Mouse (Mus musculus) cerebellum, adult 2 months (tissue): ENCODE measurements around the gene Nek2. TPM values are rescaled to one million over a fixed set of nuclear protein-coding genes. Genes with fewer than 3 reads are reported as not detected.

ENCODE experiments used
- DNase-seq, 2 experiments: peaks; one replicate each; pipeline ENCODE4 v3.0.0; 2021
- H3K27ac ChIP-seq: fragments of 200-500 bp; 2 replicates; pipeline ENCODE4 v1.5.1; 2012; ENCODE audit warnings: low read length, control low read depth, inconsistent platforms; ENCODE audit not compliant: insufficient read depth
- H3K27me3 ChIP-seq: fragments of 200-500 bp; 2 replicates; pipeline ENCODE4 v1.6.1; 2012; ENCODE audit warnings: inconsistent platforms, mild to moderate bottlenecking, low read length, moderate library complexity; ENCODE audit not compliant: control insufficient read depth, insufficient read depth
- H3K4me1 ChIP-seq: fragments of 200-500 bp; 2 replicates; pipeline ENCODE4 v1.6.1; 2011; ENCODE audit warnings: low read length; ENCODE audit not compliant: control insufficient read depth, insufficient read depth
- H3K4me3 ChIP-seq: fragments of 200-500 bp; replicated peaks from 2 replicates; pipeline ENCODE3; 2011; ENCODE audit warnings: mild to moderate bottlenecking, low read depth, low read length, control low read depth; ENCODE audit not compliant: insufficient read depth
- CTCF ChIP-seq: fragments of 200-500 bp; IDR thresholded peaks from 2 replicates; pipeline ENCODE4 v1.5.1; 2011; ENCODE audit warnings: low read depth, mild to moderate bottlenecking, control low read depth, low read length, moderate library complexity, borderline replicate concordance; ENCODE audit not compliant: insufficient read depth
- POLR2A ChIP-seq: fragments of 200-500 bp; IDR thresholded peaks from 2 replicates; pipeline ENCODE4 v1.6.1; 2011; ENCODE audit warnings: low read length, control low read depth, borderline replicate concordance; ENCODE audit not compliant: insufficient read depth
- WGBS: fragments of 180-500 bp; shearing (Covaris S2); methylation state at CpG from one replicate; pipeline ENCODE4 v1.1.7; 2018; 5-methylcytosine and 5-hydroxymethylcytosine counted together
- polyA plus RNA-seq: library from polyadenylated mRNA; depleted of rRNA; stranded (reverse); fragments of >200 nt; gene quantifications from 2 replicates; pipeline ENCODE4 v1.2.3, GENCODE M21; 2012; rRNA removed

Nek2 gene
- 4.5 and 5.0 TPM in 2 replicates for polyA plus RNA-seq

DNA sequence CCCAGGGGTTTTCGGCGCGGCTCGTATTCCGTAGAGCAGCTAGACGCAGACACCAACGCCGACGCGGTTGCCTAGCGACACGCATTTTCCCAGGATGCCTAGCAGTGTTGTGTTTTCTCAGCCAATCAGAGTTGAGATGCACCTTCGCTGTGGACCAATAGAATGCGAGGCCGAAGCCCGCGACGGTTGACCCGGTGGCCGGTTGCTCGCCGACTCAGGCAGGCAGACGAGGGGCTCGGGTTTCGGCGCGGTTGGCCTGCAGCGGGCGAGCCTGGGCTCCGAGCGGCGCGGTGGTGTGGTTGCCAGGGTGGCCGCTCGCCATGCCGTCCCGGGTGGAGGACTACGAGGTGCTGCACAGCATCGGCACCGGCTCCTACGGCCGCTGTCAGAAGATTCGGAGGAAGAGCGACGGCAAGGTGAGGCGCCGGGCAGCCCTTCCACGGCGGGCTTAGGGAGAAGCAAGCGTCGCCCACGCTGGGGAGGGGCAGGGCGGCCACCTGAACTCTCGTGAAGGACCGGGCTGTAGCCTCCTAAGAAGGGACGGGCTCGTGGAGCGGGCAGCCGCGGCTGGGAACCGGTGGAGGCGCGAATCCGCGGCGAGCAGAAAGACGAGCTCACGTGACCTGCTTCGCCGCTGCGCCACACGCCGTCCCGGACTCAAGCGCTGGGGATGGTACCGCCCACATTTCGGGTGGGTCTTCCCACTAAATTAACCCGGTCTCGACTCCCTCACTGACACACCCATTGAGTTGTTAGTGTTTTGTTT, at the start of gene Nek2:
Gene Nek2 (plus strand): TSS at position 119 of the 766 bp plus-strand sequence.
- Histone ChIP-seq H3K4me1 (peaks cover 9% of the 10 kb centered on the region; the same call in 1 of the 2 replicates), H3K4me3 (peak within 1 kb of the TSS; percentile 78), H3K27me3 (no peaks in the 10 kb centered on the region), H3K27ac (no peak within 1 kb of the TSS)
- DNase-seq = peak; percentile 94 to 95
- TF ChIP-seq POLR2A = no peak
- TF ChIP-seq CTCF = no peak
- WGBS = under 1% methylated on average over 79 of the region's 79 CpGs

DNA sequence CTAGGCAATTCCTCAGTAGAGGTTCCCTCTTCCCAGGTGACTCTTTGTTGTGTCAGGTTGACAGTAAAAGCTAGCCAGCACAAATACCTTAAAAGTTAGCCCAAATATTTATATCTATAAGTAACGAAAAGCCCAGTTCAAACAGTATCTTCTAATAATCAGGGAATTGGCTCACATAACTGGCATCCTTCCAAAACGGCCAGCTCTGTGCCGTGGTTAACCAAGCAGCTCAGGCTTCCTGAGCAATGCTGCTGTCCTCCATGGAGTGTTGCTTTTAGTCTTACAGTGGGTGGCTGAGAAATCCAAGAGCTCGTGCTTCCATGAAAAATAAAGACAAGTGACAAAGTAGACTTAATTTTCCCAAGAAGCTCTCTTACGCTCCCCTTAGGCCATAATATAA, 47.1 kb upstream of the Nek2 start:
- Histone ChIP-seq H3K27me3 (no peaks in the 10 kb centered on the region), H3K27ac (no peak overlapping the region), H3K4me3 (no peak overlapping the region), H3K4me1 (no peaks in the 10 kb centered on the region)
- WGBS = 32% methylated on average over 5 of the region's 5 CpGs
- DNase-seq = peak in 1 of 2 experiments; percentile 46
- no peak for TF ChIP-seq CTCF
- no peak for TF ChIP-seq POLR2A

DNA sequence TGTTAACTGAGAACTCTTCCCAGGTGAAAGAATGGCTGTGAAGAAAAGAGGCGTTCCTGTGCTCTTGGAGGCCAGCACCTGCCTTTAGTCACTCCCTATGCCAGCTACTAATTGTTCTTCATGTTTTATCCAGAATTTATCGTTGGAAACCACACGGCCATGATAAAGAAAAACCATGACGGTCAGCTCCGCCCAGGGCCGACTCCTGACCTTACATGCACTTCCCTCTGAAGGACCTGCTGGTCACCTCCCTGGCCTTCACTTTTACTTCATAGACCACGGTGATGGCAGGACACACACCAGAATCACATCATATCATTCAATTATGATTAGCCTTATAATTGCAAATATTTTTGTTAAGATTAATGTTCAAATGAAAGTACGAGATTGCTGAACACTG, 46.1 kb upstream of the Nek2 start:
- 88% methylated on average over 8 of the region's 8 CpGs for WGBS
- TF ChIP-seq CTCF (no peak), POLR2A (no peak)

DNA sequence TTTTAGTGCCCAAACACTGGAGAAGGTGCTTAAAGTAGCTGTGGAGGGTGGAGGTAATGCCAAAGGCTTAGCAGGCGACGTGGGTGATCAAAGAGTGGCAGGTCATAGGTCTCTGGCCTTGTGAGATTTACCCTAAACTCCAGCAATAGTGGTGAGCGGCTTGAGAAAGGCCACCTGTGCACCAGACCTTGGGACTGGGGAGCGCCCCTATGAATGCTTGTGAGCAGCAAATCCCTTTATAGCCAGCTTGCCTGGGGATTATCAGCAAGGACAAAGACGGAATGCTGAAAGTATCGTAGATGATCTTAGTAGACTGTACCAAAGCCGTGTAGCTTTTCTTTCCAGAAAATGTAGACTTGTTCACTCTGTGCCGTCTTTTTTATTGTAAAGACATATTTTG, 43.7 kb upstream of the Nek2 start:
- TF ChIP-seq CTCF (no peak), POLR2A (no peak)
- no peak overlapping the region for H3K27ac ChIP-seq
- H3K4me3 ChIP-seq = no peak overlapping the region
- no peaks in the 10 kb centered on the region for H3K4me1 ChIP-seq
- 93% methylated on average over 8 of the region's 8 CpGs for WGBS
- H3K27me3 ChIP-seq = no peaks in the 10 kb centered on the region
- no peak for DNase-seq

More for the DNA sequence above, 46.1 kb upstream of the Nek2 start:
- H3K4me1 ChIP-seq = no peaks in the 10 kb centered on the region
- H3K27me3 ChIP-seq = no peaks in the 10 kb centered on the region
- no peak for DNase-seq
- H3K4me3 ChIP-seq = no peak overlapping the region
- no peak overlapping the region for H3K27ac ChIP-seq

DNA sequence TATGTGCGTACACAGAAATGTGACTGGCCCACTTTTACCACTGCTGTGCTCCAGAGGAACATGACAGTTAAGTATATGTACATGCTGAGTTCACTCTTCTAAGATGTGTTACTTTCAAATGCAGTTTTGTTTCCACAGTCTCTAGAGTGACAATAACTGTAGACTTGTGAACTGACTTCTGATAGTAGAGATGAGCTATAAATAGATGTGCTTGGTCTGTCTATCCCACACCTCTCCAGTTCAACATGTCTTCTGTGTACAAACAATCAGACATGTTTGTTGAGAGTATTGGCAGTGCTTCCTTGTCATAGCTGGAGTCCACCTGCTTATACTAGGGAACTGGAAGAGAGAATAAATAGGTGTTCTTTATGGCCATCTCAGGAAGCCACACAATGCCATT, 40.8 kb upstream of the Nek2 start:
- Histone ChIP-seq H3K27me3 (no peaks in the 10 kb centered on the region), H3K4me3 (no peak overlapping the region), H3K27ac (no peak overlapping the region), H3K4me1 (no peaks in the 10 kb centered on the region)
- no peak for TF ChIP-seq CTCF
- no peak for DNase-seq
- WGBS = 93% methylated on average over 1 of the region's 1 CpGs

DNA sequence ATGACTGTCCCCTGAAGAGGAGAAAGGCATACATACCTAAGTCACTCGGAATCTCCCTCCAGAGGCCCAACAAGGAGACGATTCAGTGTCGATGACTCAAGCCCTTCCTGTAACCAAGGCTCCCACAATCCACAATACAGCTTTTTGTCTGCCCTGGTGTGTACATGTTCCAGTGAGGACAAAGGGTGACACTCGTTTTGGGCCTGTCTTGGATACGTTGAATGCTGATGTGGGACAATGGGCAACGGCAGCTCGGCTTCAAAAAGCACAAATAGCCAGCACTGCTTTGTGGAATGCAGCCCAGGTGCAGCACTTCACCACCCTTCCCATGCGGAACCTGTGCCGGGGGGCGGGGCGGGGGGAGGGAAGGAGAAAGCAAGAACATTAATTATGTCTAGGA, 36.1 kb upstream of the Nek2 start:
- peak in 1 of 2 experiments; percentile 19 for DNase-seq
- no peaks in the 10 kb centered on the region for H3K27me3 ChIP-seq
- 57% methylated on average over 11 of the region's 11 CpGs for WGBS
- TF ChIP-seq CTCF (no peak), POLR2A (no peak)
- no peaks in the 10 kb centered on the region for H3K4me1 ChIP-seq
- H3K4me3 ChIP-seq = no peak overlapping the region
- peak overlapping the region; percentile 43; the same call in 1 of the 2 replicates for H3K27ac ChIP-seq

DNA sequence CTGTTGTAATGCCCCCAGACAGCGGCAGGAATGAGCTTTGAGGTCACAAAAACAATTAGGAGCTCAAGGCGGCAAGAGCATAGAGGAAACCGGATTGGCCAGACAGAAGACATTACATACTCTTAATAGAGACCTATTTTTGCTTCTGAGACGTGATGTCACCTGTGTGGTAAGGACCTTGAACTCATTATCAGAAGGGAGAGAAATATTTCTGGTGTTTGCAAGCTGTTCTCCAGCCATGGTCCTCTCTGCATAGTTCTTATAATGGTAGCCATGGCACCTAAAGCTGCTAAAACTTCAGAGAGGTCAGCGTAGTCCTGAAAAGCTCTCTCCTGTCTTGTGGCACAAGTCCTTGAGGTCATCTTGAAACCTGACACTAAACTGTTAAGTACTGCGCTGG, 35.0 kb upstream of the Nek2 start:
- Histone ChIP-seq H3K4me3 (no peak overlapping the region), H3K27ac (peak overlapping the region; percentile 55; the same call in 1 of the 2 replicates), H3K4me1 (no peaks in the 10 kb centered on the region), H3K27me3 (no peaks in the 10 kb centered on the region)
- DNase-seq = no peak
- TF ChIP-seq CTCF (no peak), POLR2A (no peak)
- 79% methylated on average over 6 of the region's 6 CpGs for WGBS

DNA sequence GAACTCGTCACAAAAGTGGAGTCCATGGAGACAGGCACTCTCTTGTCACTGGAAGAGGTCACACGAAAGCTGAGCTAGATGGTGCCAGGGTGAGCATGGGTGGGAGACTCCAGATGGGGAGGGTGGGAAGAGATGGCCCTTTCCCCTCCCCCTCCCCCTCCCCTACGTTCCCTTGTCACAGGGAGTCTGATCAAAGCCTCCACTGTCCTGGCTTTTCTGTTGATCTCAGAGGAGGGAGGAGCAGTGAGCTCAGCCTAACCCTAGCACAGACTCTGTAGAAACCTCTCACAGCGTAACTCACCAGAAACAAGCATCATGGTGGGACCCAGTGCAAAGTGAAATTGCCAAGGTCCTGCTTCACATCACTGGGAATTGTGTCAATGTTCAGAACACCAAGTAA, 33.9 kb upstream of the Nek2 start:
- 31% methylated on average over 4 of the region's 4 CpGs for WGBS
- Histone ChIP-seq H3K4me3 (no peak overlapping the region), H3K4me1 (no peaks in the 10 kb centered on the region), H3K27me3 (no peaks in the 10 kb centered on the region), H3K27ac (peak overlapping the region; percentile 72; the same call in 1 of the 2 replicates)
- TF ChIP-seq CTCF = no peak
- TF ChIP-seq POLR2A = no peak
- DNase-seq = peak in 1 of 2 experiments; percentile 25
